In the genomic region with DNA sequence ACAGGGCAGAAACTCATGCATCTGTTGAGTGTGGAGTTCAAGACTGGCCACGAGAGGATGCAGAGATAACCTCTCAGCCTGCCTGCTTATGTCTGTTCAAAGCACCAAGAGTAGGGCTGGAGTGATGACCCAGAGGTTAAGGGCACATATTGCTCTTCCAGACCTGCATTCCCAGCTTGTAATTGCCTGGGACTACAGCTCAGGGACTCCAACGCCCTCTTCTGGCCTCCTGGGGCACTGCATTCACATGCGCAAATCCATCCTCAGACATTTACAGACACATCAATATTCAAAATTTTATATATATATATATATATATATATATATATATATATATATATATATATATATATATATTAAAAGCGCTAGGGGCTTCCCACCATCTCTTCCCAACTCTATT, we compare ENCODE assay signal across 7 mouse cellular contexts.
A peak's percentile ranks its signal among the peaks of the same experiment; 100 is the strongest.
DNase-seq lines count a peak whose midpoint lies in the region; ATAC-seq and TF ChIP-seq lines count a peak whose summit lies in the region.

No protein-coding gene starts in this region.

- no peak for ATAC-seq in kidney, embryonic 15.5 days (replicated peaks; ENCODE audit: low FRiP score)
- ATAC-seq in midbrain, embryonic 13.5 days = no peak
- ATAC-seq in megakaryocyte, adult 5-6 weeks (ENCODE audit: poor library complexity, severe bottlenecking) = no peak

- DNase-seq in kidney, adult 18-20 months = no peak
- peak; percentile 22 for DNase-seq in MEL (ENCODE audit: low read depth, low spot score)
- DNase-seq in thymus, postnatal 0 days (ENCODE audit: low spot score) = no peak

- TF ChIP-seq CTCF in MEL (IDR thresholded peaks at IDR 0.05 in 2 of 3, conservative IDR thresholded peaks at IDR 0.05 in 1 of 3; ENCODE audit: control insufficient read depth in 1 of 3, insufficient read depth in 1 of 3, low read depth in 2 of 3, low read length in 3 of 3, poor library complexity in 1 of 3, severe bottlenecking in 1 of 3) = peak; percentile 31 to 60 (median 58)
- TF ChIP-seq CTCF in embryonic fibroblast, embryonic 13.5 days (IDR thresholded peaks at IDR 0.05; ENCODE audit: borderline replicate concordance, insufficient read depth, low read length) = 0 out of 2 replicates have a peak, but pooled peaks have one; percentile 22

- TF ChIP-seq RAD21 in MEL (IDR thresholded peaks at IDR 0.05; ENCODE audit: low read depth, low read length) = peak; percentile 19

- H3K9ac ChIP-seq in kidney, embryonic 15.5 days = no peak overlapping the region
- H3K9ac ChIP-seq in MEL (ENCODE audit: control insufficient read depth, low read depth, low read length, poor library complexity, severe bottlenecking) = no peak overlapping the region
- no peak overlapping the region for H3K9ac ChIP-seq in midbrain, embryonic 13.5 days (replicated peaks)

- 63% methylated on average over 4 of the region's 4 CpGs for WGBS in kidney, embryonic 15.5 days
- WGBS in midbrain, embryonic 13.5 days = 57% methylated on average over 3 of the region's 4 CpGs

- TF ChIP-seq EP300 in MEL (IDR thresholded peaks at IDR 0.05; ENCODE audit: low read depth in 1 of 2, low read length in 2 of 2) = no peak

- H3K4me2 ChIP-seq in kidney, embryonic 15.5 days = peak overlapping the region; percentile 5; the same call in 1 of the 2 replicates
- H3K4me2 ChIP-seq in midbrain, embryonic 13.5 days (replicated peaks) = 0 out of 2 replicates have a peak overlapping the region, but pooled peaks have one; percentile 27

- no peaks in the 10 kb centered on the region for H3K36me3 ChIP-seq in kidney, embryonic 15.5 days
- peaks cover 0 to 10% of the 10 kb centered on the region in 2 experiments; a peak in 2 of 4 replicates for H3K36me3 ChIP-seq in MEL (ENCODE audit: control insufficient read depth in 1 of 2, insufficient read depth in 2 of 2, low read length in 2 of 2)
- H3K36me3 ChIP-seq in midbrain, embryonic 13.5 days = no peaks in the 10 kb centered on the region

- H3K27ac ChIP-seq in kidney, embryonic 15.5 days = peak overlapping the region; percentile 59
- H3K27ac ChIP-seq in MEL (ENCODE audit: control insufficient read depth, low read depth, low read length) = no peak overlapping the region
- H3K27ac ChIP-seq in embryonic fibroblast, embryonic 13.5 days (ENCODE audit: insufficient read depth, low read length) = no peak overlapping the region
- H3K27ac ChIP-seq in midbrain, embryonic 13.5 days = peak overlapping the region; percentile 83

- no peaks in the 10 kb centered on the region for H3K9me3 ChIP-seq in kidney, embryonic 15.5 days (replicated peaks)
- no peaks in the 10 kb centered on the region for H3K9me3 ChIP-seq in MEL (replicated peaks; ENCODE audit: insufficient read depth, low read length)
- H3K9me3 ChIP-seq in midbrain, embryonic 13.5 days = no peaks in the 10 kb centered on the region

- no peaks in the 10 kb centered on the region for H3K79me2 ChIP-seq in MEL (ENCODE audit: control insufficient read depth, insufficient read depth, low read length, poor library complexity)

- TF ChIP-seq POLR2A in MEL (IDR thresholded peaks at IDR 0.05; ENCODE audit: control insufficient read depth in 1 of 2, insufficient read depth in 1 of 2, low read depth in 1 of 2, low read length in 2 of 2, poor library complexity in 1 of 2) = no peak
- TF ChIP-seq POLR2A in embryonic fibroblast, embryonic 13.5 days (IDR thresholded peaks at IDR 0.05; ENCODE audit: low read depth, low read length) = no peak

- H3K4me1 ChIP-seq in kidney, embryonic 15.5 days = peaks cover 82% of the 10 kb centered on the region
- peaks cover 2 to 23% of the 10 kb centered on the region in 2 experiments; a peak in 3 of 4 replicates for H3K4me1 ChIP-seq in MEL (ENCODE audit: control insufficient read depth in 1 of 2, insufficient read depth in 2 of 2, low read length in 2 of 2)
- peaks cover 7% of the 10 kb centered on the region; the same call in 1 of the 2 replicates for H3K4me1 ChIP-seq in embryonic fibroblast, embryonic 13.5 days (ENCODE audit: control insufficient read depth, insufficient read depth, low read length)
- H3K4me1 ChIP-seq in midbrain, embryonic 13.5 days (replicated peaks) = peaks cover 97% of the 10 kb centered on the region

- peaks cover 56% of the 10 kb centered on the region for H3K27me3 ChIP-seq in kidney, embryonic 15.5 days
- peaks cover 4 to 5% of the 10 kb centered on the region in 2 experiments for H3K27me3 ChIP-seq in MEL (ENCODE audit: control insufficient read depth in 1 of 2, insufficient read depth in 2 of 2, low read length in 2 of 2)
- H3K27me3 ChIP-seq in midbrain, embryonic 13.5 days = peaks cover 30% of the 10 kb centered on the region

- H3K4me3 ChIP-seq in kidney, embryonic 15.5 days (replicated peaks) = no peak overlapping the region
- no peak overlapping the region for H3K4me3 ChIP-seq in MEL (ENCODE audit: control insufficient read depth in 1 of 2, insufficient read depth in 1 of 2, low read depth in 2 of 2, low read length in 2 of 2)
- no peak overlapping the region for H3K4me3 ChIP-seq in embryonic fibroblast, embryonic 13.5 days (ENCODE audit: insufficient read depth, low read length)
- no peak overlapping the region for H3K4me3 ChIP-seq in midbrain, embryonic 13.5 days (replicated peaks)

TF ChIP-seq in MEL, 35 proteins besides CTCF, POLR2A, EP300 and RAD21:
- TF ChIP-seq USF2 (IDR thresholded peaks at IDR 0.05; ENCODE audit: borderline replicate concordance in 1 of 2, insufficient read depth in 1 of 2, low read depth in 1 of 2, low read length in 2 of 2) (no peak), BHLHE40 (IDR thresholded peaks at IDR 0.05; ENCODE audit: borderline replicate concordance, low read depth, low read length) (no peak), SMC3 (IDR thresholded peaks at IDR 0.05; ENCODE audit: low read depth, low read length) (peak; percentile 38), ZC3H11A (IDR thresholded peaks at IDR 0.05; ENCODE audit: low read depth, low read length) (peak; percentile 42)

Comparison
In these comparisons a context has a peak if more than half of its experiments do, and no peak if none do; other contexts are left out.
1. H3K27ac ChIP-seq: peak in kidney, embryonic 15.5 days (single experiment) and midbrain, embryonic 13.5 days (single experiment); none in MEL (single experiment) and embryonic fibroblast, embryonic 13.5 days (single experiment).